Mouse (Mus musculus) liver, embryonic 18 days (tissue): Measurements from ENCODE around the gene Stim2. TPM values are rescaled to one million over a fixed set of nuclear protein-coding genes. Genes with fewer than 3 reads are reported as not detected.

Experiments
- polyA plus RNA-seq: library from polyadenylated mRNA; depleted of rRNA; stranded (reverse); fragments of >200 nt; gene quantifications from 2 replicates; pipeline ENCODE4 v1.2.3, GENCODE M21; 2012; rRNA removed

Gene Stim2
- polyA plus RNA-seq: 2.4 and 2.6 TPM in 2 replicates

DNA sequence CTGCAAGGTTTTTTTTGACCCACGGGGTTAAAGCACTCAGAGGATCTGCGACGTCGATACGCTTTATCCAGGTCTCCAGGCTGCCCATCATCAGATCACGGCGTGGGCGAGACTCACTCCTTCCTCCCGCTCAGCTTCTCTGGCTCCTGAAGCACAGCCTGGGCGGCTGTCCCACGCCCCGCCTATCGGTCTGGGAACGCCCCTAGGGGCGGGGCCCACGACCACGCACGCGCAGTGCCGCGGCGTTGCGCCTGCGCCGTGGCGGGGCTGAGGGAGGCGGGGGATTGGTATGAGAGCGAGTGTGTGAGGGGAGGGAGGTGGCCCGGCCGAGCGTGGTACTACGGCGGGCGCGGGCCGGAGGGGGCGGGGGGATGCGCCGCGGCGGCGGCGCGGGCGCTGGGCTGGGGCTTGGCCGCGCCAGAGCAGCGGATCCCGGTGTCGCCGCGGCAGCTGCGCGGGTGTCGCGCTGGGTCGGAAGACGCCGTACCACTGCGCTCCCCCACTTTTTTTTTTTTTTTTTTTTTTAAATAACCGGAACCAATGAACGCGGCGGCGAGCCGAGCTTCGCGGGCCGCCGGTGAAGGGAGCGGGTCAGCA is at the start of gene Stim2:
Gene Stim2, plus strand, starts transcription at position 354 of the 597 bp plus-strand sequence.

Other genes starting within 250 kb of the Stim2 start
- 4.1 and 4.7 TPM in 2 replicates for gene Tbc1d19, start 188.9 kb upstream of the Stim2 start, polyA plus RNA-seq